Mouse (Mus musculus) urinary bladder, adult 2 months (tissue): ENCODE results near the gene Fam160b1. TPM values are rescaled to one million over a fixed set of nuclear protein-coding genes. Genes with fewer than 3 reads are reported as not detected.

Source experiments
- DNase-seq: peaks from one replicate; pipeline ENCODE4 v3.0.0; 2022; ENCODE audit warnings: low spot score
- polyA plus RNA-seq: library from polyadenylated mRNA; depleted of rRNA; stranded (reverse); fragments of >200 nt; gene quantifications from 2 replicates; pipeline ENCODE4 v1.2.3, GENCODE M21; 2012

Gene Fam160b1
- polyA plus RNA-seq, 1 experiment: 13.9 TPM

DNA sequence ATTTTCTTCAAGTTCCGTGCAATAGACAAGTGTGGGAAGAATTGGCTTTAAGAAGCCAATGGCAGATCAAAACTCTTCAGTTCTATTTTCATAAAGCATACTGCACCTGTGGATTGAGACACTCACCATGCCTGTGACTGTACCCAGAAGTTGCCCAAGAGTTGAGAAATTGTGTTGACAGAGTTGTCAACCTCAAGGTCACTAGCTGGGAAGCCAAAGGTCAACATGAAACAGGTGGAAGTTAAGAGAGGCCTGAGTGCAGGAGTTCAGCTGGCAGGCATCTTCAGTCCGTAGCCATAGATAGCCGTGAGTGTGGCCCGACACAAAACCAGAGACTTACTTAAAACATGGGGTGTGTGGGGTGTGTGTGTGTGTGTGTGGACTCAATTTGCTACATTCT, 6.7 kb downstream of the Fam160b1 start:
- DNase-seq: no peak

DNA sequence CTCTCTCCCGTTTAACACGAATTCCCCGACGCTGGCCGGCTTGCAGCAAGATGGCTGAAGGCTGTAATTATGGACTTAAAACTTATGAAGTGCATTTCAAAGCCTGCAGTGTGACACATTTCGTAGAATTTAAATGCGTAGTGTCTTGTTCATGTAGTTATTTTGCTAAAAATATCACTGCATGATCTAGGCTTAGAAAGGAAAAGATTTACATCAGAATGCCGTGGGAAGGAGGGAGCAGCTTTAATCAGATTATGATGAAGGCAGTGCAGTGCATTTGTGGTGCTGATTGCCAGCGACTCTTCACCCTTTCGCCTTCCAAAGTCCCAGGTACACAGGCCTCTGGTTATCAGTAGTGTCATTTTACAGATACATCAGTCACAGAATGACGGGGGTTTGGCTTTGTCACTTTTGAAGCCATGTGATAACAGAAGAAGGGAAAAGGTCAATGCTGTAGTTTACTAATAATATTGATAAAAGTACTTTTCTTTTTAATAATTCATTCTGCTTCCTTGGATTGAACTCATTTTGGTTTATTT, 7.4 kb downstream of the Fam160b1 start:
- no peak for DNase-seq

DNA sequence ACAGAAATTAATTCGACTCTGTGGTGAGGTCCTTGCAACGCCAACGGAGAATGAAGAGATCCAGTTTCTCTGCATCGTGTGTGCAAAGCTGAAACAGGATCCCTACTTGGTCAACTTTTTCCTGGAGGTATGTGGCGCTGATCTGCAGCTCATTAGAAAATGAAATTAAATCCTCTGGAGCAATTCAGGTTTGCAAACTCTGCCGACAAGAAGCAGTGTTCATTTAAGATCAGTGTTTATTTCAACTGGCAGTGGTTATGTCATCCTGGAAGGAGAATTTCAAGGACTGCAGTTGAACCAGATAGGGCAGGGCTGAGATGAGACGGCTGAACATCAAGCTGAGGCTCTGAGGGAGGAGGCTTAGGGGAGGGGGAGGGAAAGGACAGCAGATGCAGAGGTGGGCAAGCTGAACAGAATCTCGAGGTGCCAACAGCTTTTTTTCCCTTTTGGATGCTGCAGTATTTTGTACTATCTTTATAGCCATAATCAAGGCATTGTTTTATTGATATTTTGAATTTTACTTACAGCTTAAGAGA, 12.9 kb downstream of the Fam160b1 start:
- DNase-seq: no peak

DNA sequence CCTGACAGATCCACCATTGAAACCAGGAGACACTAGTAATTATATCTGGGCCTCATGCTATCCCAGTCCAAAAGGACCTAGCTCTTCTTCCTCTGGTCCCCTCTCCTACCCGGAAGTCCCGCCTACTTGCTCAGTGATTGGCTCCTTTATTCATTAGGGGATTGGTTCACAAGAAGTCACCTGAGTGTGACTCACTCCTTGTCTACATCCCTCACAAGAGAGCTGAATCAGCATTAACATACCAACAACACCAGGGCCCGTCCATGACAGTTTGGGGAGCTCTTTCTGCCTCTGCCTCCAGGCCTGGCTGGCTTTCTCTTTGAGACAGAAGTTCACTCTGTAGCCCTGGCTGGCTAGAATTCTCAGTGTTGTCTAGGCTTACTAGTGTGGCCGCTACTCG, 14.7 kb downstream of the Fam160b1 start:
- no peak for DNase-seq

DNA sequence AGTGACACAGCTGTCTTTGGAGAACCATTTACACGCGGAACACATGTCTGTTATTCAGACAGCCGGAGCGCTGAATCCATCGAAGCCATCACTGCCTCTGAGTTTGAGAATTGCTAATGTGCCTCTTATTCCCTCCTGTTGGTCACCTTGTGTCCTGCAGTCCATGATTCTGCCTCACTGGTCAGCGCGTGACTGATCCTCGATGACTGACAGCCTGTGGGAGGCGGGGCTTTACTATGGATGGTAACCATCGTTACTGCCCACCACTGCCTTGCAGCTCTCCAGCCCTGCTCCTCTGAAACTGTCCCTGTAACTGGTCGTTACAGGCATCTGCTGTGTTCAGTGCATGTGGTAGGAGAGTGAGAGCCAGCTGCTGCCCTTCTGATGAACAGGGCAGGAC, 15.3 kb downstream of the Fam160b1 start:
- no peak for DNase-seq

- DNase-seq: no peak
These were observed 16.7 kb downstream of the Fam160b1 start for GRCm38 (mm10) chr19:57377043-57377703.

DNA sequence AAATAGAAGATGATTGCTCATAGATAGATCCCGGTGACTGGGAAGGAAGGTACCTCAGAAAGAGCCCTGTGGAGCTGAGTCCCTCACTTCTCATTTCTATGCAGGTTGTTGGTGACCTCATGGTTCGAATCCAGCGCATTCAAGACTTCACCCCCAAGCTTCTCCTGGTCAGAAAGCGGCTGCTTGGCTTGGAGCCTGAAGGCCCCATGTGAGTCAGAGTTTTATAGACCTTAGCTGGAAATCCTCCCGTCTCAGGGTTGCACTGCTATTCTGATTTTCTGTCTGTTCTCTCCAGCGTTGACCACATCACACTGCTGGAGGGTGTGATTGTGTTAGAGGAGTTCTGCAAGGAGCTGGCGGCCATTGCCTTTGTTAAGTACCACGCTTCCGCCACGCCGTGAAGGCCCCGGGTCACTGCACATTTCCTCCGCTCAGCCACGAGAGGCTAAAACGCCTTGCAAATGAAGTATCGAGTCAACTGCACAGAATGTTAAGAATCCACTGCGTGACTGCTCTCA, 25.8 kb downstream of the Fam160b1 start:
- no peak for DNase-seq

DNA sequence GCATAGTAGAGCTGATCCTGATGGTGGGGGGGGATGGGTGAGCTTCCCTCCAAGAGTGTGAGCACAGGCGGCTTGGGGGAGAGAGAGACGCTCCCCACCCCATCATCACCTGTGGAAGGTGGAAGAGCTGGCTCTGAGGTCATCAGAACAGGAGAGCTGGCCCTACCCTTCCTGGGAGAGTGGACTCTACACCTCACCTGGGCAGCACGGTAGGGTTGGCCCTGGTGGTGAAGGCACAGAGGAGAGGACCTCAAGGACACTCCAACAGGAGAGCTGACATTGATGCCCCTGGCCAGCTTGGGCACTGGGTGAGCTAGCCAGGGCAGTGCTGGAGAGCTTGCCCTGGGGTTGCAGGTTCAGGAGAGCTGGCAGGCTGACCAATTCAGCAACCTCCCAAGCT, 31.1 kb downstream of the Fam160b1 start:
- no peak for DNase-seq

DNA sequence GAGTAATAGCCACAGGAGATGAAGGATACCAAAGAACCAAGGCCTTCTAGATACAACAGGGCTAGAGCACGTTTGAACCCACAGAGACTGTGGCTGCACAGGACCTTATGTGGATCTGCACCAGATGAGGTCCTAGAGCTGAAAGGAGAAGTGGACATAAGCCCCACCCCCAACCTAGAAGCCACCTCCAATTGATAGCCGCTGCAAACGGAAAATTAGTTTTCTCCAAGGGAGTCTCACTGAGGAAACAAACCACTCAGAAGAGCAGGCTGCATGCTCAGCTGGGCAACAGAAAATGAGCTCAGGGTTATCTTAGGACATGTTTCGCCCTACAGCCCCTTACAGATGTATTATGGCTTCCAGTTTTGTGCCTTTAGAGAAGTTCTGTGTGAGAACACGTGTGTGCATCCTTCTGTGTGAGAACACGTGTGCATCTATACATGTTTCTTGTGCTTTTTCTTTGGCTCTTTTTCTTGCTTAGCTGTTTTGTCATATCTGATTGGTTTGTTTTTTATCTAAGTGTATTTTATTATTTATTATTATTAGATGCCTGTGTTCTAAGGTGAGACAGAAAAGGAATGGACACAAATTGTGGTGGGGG, 33.0 kb downstream of the Fam160b1 start:
- no peak for DNase-seq

GRCm38 (mm10) chr19:57396609-57397008, 36.1 kb downstream of the Fam160b1 start:
- DNase-seq: no peak

DNA sequence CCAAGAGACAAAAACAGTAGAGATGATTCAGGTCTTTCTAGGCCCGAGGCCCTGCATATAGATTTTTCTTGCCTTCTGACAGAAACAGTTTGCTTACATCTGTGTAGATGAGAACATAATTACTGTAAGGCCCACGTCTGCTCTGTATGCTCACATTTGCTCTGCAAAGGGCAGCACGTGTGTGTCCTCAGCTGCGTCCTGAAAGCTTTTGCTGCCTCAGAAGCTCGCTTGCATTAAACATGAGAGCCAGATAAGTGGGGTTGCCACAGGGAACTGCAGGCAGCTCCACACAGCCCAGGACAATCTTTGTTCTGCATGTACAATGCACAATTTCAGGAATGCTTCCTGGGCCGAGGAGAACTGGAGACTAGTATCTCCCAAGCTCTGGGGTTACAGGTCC, 41.9 kb downstream of the Fam160b1 start:
- no peak for DNase-seq

GRCm38 (mm10) chr19:57403700-57404501, 43.4 kb downstream of the Fam160b1 start:
- DNase-seq: peak; percentile 69

DNA sequence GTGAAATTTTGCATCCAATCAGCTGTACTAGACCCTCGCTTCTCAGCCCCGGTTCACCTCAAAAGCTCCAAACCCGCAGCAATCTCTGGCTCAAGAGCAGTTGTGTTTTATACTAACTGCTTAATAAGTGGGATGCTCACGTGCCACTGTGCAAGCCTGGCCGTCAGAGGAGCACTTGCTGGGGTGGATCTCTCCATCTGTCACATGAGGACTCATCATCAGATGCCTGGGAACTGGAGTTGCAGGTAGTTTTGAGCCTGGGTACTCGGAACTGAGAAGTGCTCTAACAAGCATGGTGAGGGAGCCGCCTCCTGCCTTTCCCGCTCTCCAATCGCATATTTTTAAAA, 44.0 kb downstream of the Fam160b1 start:
- no peak for DNase-seq

- no peak for DNase-seq
These were observed 47.5 kb downstream of the Fam160b1 start for GRCm38 (mm10) chr19:57407947-57408346.

GRCm38 (mm10) chr19:57411375-57412196, 51.1 kb downstream of the Fam160b1 start:
- DNase-seq: no peak

GRCm38 (mm10) chr19:57413170-57413569, 52.7 kb downstream of the Fam160b1 start:
- DNase-seq: no peak

- DNase-seq: no peak
These were observed 53.4 kb downstream of the Fam160b1 start for GRCm38 (mm10) chr19:57413918-57414317.

GRCm38 (mm10) chr19:57415031-57415807, 54.7 kb downstream of the Fam160b1 start:
- DNase-seq: no peak

- no peak for DNase-seq
These were observed 57.5 kb downstream of the Fam160b1 start for GRCm38 (mm10) chr19:57417800-57418580.

DNA sequence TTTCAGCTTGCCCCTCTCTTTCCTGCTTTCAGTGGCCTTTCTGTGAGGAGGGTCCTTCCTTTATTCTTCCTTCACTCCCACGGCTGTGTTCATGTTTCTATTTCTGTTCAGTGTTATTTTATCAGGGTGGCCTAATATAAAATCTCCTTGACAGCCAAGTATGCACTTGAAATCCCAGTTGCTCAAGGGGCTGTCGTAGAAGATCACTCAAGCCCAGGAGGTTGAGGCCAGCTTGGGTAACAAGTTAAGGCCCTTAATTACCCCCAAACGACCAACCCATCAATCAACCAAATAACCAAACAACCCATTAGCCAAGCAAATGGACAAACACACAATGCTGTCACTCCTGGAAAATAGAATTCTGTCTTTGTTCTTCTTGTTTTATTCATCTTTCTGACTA, 62.9 kb downstream of the Fam160b1 start:
- DNase-seq: no peak
